Mouse (Mus musculus) midbrain, embryonic 11.5 days (tissue): ENCODE measurements at regions not wholly inside any gene's neighbourhood (a gene's known extent, or its start where the extent isn't known, plus 50 kb on each side); places are given as distances from the start of the nearest gene placed in this dataset.
"Not testable (repeated sequence)": the region's sequence is repeated elsewhere in the genome, so short reads cannot be mapped to it uniquely, and the experiment has no call there.

Experiments used
- ATAC-seq: fragments of 200-750 bp; cut with Nextera tagmentation; 2 replicates; pipeline ENCODE4 v1.8.0; 2017; ENCODE audit warnings: moderate TSS enrichment, moderate library complexity; ENCODE audit not compliant: low FRiP score
- DNase-seq: peaks from one replicate; pipeline ENCODE4 v3.0.0; 2015; ENCODE audit warnings: low spot score; ENCODE audit errors: missing footprints
- H3K27ac ChIP-seq: fragments of 300-500 bp; sonication (generic); 2 replicates; pipeline ENCODE4 v1.5.1; 2014; ENCODE audit warnings: low read depth, low read length
- H3K27me3 ChIP-seq: fragments of 300-500 bp; sonication (generic); 2 replicates; pipeline ENCODE4 v1.6.1; 2014; ENCODE audit warnings: mild to moderate bottlenecking, low read length, moderate library complexity, mixed read lengths; ENCODE audit not compliant: control insufficient read depth, insufficient read depth
- H3K36me3 ChIP-seq: fragments of 300-500 bp; sonication (generic); 2 replicates; pipeline ENCODE4 v1.6.1; 2014; ENCODE audit warnings: mild to moderate bottlenecking, low read length, moderate library complexity, mixed read lengths; ENCODE audit not compliant: control insufficient read depth, insufficient read depth
- H3K4me1 ChIP-seq: fragments of 300-500 bp; sonication (generic); 2 replicates; pipeline ENCODE4 v1.6.1; 2014; ENCODE audit warnings: low read length; ENCODE audit not compliant: control insufficient read depth, insufficient read depth
- H3K4me2 ChIP-seq: fragments of 300-500 bp; sonication (generic); 2 replicates; pipeline ENCODE4 v1.6.1; 2014; ENCODE audit warnings: mild to moderate bottlenecking, moderate library complexity
- H3K4me3 ChIP-seq: fragments of 300-500 bp; sonication (generic); 2 replicates; pipeline ENCODE4 v1.5.1; 2014; ENCODE audit warnings: low read depth, low read length
- H3K9ac ChIP-seq: fragments of 300-500 bp; sonication (generic); 2 replicates; pipeline ENCODE4 v1.6.1; 2014; ENCODE audit warnings: low read length
- H3K9me3 ChIP-seq: fragments of 300-500 bp; sonication (generic); 2 replicates; pipeline ENCODE4 v1.6.1; 2016; ENCODE audit warnings: low read length; ENCODE audit not compliant: control insufficient read depth
- WGBS: fragments of 180-500 bp; shearing (Covaris S2); extraction: QIAGEN DNeasy Blood & Tissue Kit; methylation state at CpG from one replicate; pipeline ENCODE4 v1.1.7; 2014; 5-methylcytosine and 5-hydroxymethylcytosine counted together

GRCm38 (mm10) chr3:130797956-130798355 lies 67.8 kb upstream of the Rpl34 start:
- H3K36me3 ChIP-seq, H3K4me1 ChIP-seq, ATAC-seq, H3K4me3 ChIP-seq, H3K4me2 ChIP-seq, H3K27ac ChIP-seq, H3K9me3 ChIP-seq, DNase-seq, H3K9ac ChIP-seq, H3K27me3 ChIP-seq: not testable (repeated sequence)
- WGBS: 94% methylated on average over 1 of the region's 1 CpGs

- 85% methylated on average over 8 of the region's 8 CpGs for WGBS
- Histone ChIP-seq H3K4me2 (no peak overlapping the region), H3K9ac (no peak overlapping the region), H3K36me3 (no peaks in the 10 kb centered on the region), H3K27me3 (no peaks in the 10 kb centered on the region), H3K27ac (no peak overlapping the region), H3K4me1 (no peaks in the 10 kb centered on the region), H3K4me3 (no peak overlapping the region), H3K9me3 (no peaks in the 10 kb centered on the region)
- ATAC-seq: no peak
- no peak for DNase-seq
These were observed 66.3 kb upstream of the Rpl34 start for GRCm38 (mm10) chr3:130796531-130796930.

GRCm38 (mm10) chr3:130795396-130795795 lies 65.2 kb upstream of the Rpl34 start:
- H3K4me3 ChIP-seq: no peak overlapping the region
- H3K27me3 ChIP-seq: no peaks in the 10 kb centered on the region
- H3K9ac ChIP-seq: no peak overlapping the region
- no peaks in the 10 kb centered on the region for H3K4me1 ChIP-seq
- no peaks in the 10 kb centered on the region for H3K36me3 ChIP-seq
- H3K27ac ChIP-seq: no peak overlapping the region
- DNase-seq (no peak), ATAC-seq (no peak)
- no peak overlapping the region for H3K4me2 ChIP-seq
- H3K9me3 ChIP-seq: no peaks in the 10 kb centered on the region
- 87% methylated on average over 4 of the region's 4 CpGs for WGBS

- no peak for ATAC-seq
- 32% methylated on average over 11 of the region's 13 CpGs for WGBS
- DNase-seq: no peak
- H3K27me3 ChIP-seq: no peaks in the 10 kb centered on the region
- no peak overlapping the region for H3K9ac ChIP-seq
- H3K27ac ChIP-seq: no peak overlapping the region
- H3K4me2 ChIP-seq: no peak overlapping the region
- no peaks in the 10 kb centered on the region for H3K36me3 ChIP-seq
- no peaks in the 10 kb centered on the region for H3K9me3 ChIP-seq
- no peaks in the 10 kb centered on the region for H3K4me1 ChIP-seq
- no peak overlapping the region for H3K4me3 ChIP-seq
These were observed 64.1 kb upstream of the Rpl34 start for GRCm38 (mm10) chr3:130794142-130794925.

GRCm38 (mm10) chr3:130780706-130781240 lies 50.6 kb upstream of the Rpl34 start:
- WGBS: 86% methylated on average over 11 of the region's 11 CpGs
- Histone ChIP-seq H3K4me3 (no peak overlapping the region), H3K9me3 (no peaks in the 10 kb centered on the region), H3K9ac (no peak overlapping the region), H3K36me3 (no peaks in the 10 kb centered on the region), H3K27me3 (no peaks in the 10 kb centered on the region), H3K27ac (no peak overlapping the region), H3K4me1 (no peaks in the 10 kb centered on the region), H3K4me2 (no peak overlapping the region)
- ATAC-seq: no peak
- no peak for DNase-seq
